Mouse (Mus musculus) small intestine, adult 2 months (tissue): ENCODE data around the gene Ddx24.

Experiments used
- CTCF ChIP-seq: fragments of 200-500 bp; IDR thresholded peaks from 2 replicates; pipeline ENCODE4 v1.5.1; 2012; ENCODE audit warnings: low read depth, mild to moderate bottlenecking, control low read depth, inconsistent platforms, low read length, moderate library complexity, mixed read lengths; ENCODE audit not compliant: insufficient replicate concordance, insufficient read length; ENCODE audit errors: extremely low read depth
- POLR2A ChIP-seq: fragments of 200-500 bp; IDR thresholded peaks from 2 replicates; pipeline ENCODE4 v1.6.1; 2012; ENCODE audit warnings: low read depth, mild to moderate bottlenecking, control low read depth, inconsistent platforms, low read length, moderate library complexity

DNA sequence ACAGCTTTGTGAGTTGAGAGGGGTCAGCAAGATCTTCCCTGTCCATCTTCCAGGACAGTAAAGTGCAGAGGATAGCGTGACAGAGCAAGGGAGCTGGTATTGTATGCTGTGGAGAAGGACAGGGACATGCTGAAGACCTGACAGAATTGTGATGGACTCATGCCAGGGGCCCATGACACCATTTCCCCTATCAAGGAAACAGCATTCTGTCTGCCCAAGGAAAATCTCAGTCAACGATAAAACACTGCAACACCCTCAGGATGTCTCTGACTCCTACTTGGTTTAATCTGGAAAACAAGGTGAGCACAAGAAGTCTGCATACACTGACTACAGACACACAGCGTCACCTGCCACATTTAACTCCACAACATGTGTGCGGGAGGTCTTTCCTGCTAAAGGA is 17.9 kb downstream of the Ddx24 start, which contains the start of gene 9330161L09Rik:
- no peak for TF ChIP-seq CTCF
- TF ChIP-seq POLR2A, result no peak
